Mouse (Mus musculus) embryonic stem cell, embryonic (primary cell): ENCODE data around the gene Mettl1.

ENCODE experiments used
- CTCF ChIA-PET, 4 experiments: fragments of 300-600 bp in 2 of 4; fragments of 350-600 bp in 2 of 4; sonication (Branson Sonifier 250); formaldehyde crosslinking; loops; one replicate each; lab custom pipeline; 2022; ENCODE audit warnings: inconsistent platforms in 2 of 4; lab: Charles Lee
- POLR2A ChIA-PET, 4 experiments: fragments of 300-600 bp in 2 of 4; fragments of 350-600 bp in 2 of 4; sonication (Branson Sonifier 250); formaldehyde crosslinking; loops; one replicate each; lab custom pipeline; 2022; ENCODE audit warnings: antibody characterized with exemption in 4 of 4, inconsistent platforms in 1 of 4; lab: Charles Lee

Mettl1 gene

GRCm38 (mm10) chr10:127059174-127059967 is 18.2 kb downstream of the Mettl1 start:
- ChIA-PET CTCF (interaction anchor here (0.6 to 2.4 kb wide), 15 partner anchors 11 to 279 kb away, joined by 3 to 19 read pairs (median 5); partner anchors contain the start of genes Cyp27b1 (in 3 of the 4) and Atp23 (in 1 of the 4)), POLR2A (interaction anchor here in 3 of 4 experiments (0.6 to 2.1 kb wide), 15 partner anchors 10 to 193 kb away, joined by 3 to 12 read pairs (median 4); partner anchors contain the start of genes Eef1akmt3 (in 2 of the 3), Mettl1 (in 2 of the 3) and Cyp27b1 (in 1 of the 3))

DNA sequence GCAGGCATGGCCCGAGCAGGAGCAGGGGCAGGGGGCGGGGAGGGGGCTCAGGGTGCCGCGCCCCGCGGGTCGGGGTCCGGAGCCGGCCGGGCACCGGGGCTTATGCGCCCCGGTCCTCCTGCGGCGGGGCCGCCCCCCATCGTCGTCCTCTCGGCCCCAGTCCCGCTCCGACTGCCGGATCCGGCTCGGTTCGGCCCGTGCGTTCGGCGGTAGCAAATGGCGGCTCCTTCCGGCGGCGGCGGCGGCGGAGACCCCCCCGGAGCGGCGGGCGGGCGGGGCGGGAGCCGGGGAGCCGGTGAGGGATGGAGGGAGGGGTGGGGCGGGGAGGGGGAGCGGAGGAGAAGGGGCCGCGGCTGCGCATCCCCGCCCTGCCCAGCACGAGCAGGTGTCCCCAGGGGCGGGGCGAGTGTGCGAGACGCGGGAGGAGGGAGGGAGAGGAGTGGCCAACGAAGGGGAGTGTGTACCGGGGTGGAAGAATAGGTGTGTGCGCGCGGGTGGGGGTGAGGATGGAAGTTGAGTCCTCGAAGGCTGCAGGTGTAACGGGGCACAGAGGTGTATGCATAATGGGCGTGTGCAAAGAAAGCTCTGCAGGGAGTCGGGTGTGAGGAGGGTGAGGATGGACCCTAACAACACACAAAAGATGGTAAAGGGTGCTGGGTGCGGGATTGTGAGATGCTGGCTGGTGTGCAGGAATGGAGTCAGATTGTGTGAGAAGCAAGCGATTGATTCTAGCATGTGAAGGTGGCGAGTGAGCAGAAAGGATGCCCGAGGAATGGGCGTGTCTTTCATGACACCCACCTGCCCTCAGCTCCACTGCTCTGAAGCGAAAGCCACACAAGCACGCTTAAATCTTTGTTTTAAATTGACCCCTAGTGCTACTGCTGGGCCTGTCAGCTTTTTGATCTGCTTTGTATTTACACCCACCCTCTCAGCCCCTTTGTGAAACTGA is 19.0 kb downstream of the Mettl1 start, which contains the start of gene March9:
TSS of gene March9 (minus strand) at position 217 of the 949 bp plus-strand sequence.
- CTCF ChIA-PET: interaction anchor here in 2 of 4 experiments (0.6 to 2.4 kb wide), 2 partner anchors 12 to 133 kb away, joined by 8 to 19 read pairs; partner anchors contain the start of gene Cyp27b1 (in 1 of the 2)
- POLR2A ChIA-PET: interaction anchor here in 3 of 4 experiments (0.6 to 2.1 kb wide), 13 partner anchors 9 to 1273 kb away, joined by 3 to 5 read pairs (median 3); partner anchors contain the start of genes Agap2 (in 1 of the 3), Cyp27b1 (in 1 of the 3), Eef1akmt3 (in 1 of the 3) and Mettl1 (in 1 of the 3)

GRCm38 (mm10) chr10:127061085-127061484 is 19.9 kb downstream of the Mettl1 start:
- ChIA-PET CTCF (no interaction called here), POLR2A (interaction anchor here in 3 of 4 experiments (0.5 to 1.5 kb wide), 10 partner anchors 8 to 231 kb away, joined by 3 read pairs; partner anchors contain the start of gene Agap2 (in 1 of the 3))

- CTCF ChIA-PET: no interaction called here
Observed at GRCm38 (mm10) chr10:127061513-127061912, 20.3 kb downstream of the Mettl1 start.

DNA sequence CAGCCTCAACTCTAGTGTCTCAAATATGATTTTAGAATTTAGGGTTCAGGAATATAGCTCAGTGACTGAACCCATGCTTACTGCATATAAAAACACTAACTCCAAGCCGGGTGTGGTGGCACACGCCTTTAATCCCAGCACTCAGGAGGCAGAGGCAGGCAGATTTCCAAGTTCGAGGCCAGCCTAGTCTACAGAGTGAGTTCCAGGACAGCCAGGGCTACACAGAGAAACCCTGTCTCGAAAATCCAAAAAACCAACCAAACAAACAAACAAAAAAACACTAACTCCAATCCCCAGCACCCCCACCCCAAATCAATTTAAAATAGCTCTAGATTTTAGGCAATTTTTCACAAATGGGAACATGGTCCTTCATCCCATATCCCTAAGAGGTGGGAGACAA is 20.9 kb downstream of the Mettl1 start:
- POLR2A ChIA-PET: interaction anchor here in 3 of 4 experiments (0.6 to 3.9 kb wide), 8 partner anchors 13 to 228 kb away, joined by 3 to 25 read pairs (median 6); partner anchors contain the start of genes Agap2 (in 1 of the 3), Eef1akmt3 (in 1 of the 3) and Mettl1 (in 1 of the 3)

More at GRCm38 (mm10) chr10:127061513-127061912, 20.3 kb downstream of the Mettl1 start:
- POLR2A ChIA-PET: interaction anchor here in 3 of 4 experiments (0.5 to 3.9 kb wide), 11 partner anchors 11 to 229 kb away, joined by 3 to 25 read pairs (median 3); partner anchors contain the start of genes Eef1akmt3 (in 1 of the 3) and Mettl1 (in 1 of the 3)

GRCm38 (mm10) chr10:127062503-127062902 is 21.3 kb downstream of the Mettl1 start:
- ChIA-PET POLR2A (interaction anchor here in 3 of 4 experiments (0.7 to 3.9 kb wide), 22 partner anchors 12 to 277 kb away, joined by 3 to 25 read pairs (median 6); partner anchors contain the start of genes Agap2 (in 3 of the 3), Eef1akmt3 (in 3 of the 3), Mettl1 (in 3 of the 3) and Cyp27b1 (in 1 of the 3)), CTCF (interaction anchor here in 2 of 4 experiments (0.7 to 1.3 kb wide), 6 partner anchors 21 to 277 kb away, joined by 3 to 4 read pairs (median 3); partner anchors contain the start of genes Eef1akmt3 (in 1 of the 2) and Mettl1 (in 1 of the 2))

More for the DNA sequence above, 20.9 kb downstream of the Mettl1 start:
- CTCF ChIA-PET: interaction anchor here in 1 of 4 experiments (0.7 kb wide), 1 partner anchor 154 kb away, joined by 3 read pairs; no protein-coding TSS in a partner anchor

DNA sequence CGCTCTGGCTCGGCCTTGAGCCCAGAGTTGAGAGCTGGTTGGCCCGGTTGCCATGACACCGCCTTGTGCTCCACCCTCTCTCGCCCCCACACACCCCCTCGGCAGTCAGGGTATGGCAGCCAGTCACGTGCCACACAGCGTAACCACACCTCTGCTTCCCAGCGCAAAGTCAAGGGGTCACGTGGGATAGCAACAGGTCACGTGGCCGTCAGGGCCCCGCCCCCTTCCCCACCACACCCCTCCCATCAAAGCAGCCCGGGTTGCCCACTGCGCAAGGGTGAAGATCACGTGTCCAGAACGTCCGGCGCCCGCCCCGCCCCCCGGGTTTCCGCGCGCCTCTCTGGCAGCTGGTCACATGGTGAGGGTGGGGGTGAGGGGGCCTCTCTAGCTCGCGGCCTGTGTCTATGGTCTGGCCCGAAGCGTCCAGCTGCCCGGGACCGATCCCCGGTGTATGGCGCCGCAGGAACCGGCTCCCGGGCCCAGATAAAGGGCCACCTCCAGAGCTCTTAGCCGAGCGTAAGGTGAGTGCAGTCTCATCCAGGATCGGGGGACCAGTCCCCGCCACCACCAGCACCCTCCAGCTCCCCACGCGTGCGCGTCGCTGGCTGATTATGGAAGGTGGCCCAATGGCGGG is 22.1 kb downstream of the Mettl1 start, which contains the start of gene Cdk4:
TSS of gene Cdk4 (plus strand) at position 296 of the 634 bp plus-strand sequence.
- CTCF ChIA-PET: interaction anchor here in 3 of 4 experiments (0.5 to 1.3 kb wide), 12 partner anchors 12 to 666 kb away, joined by 3 to 9 read pairs (median 4); partner anchors contain the start of genes Agap2 (in 1 of the 3), B4galnt1 (in 1 of the 3), Eef1akmt3 (in 1 of the 3) and Mettl1 (in 1 of the 3)
- POLR2A ChIA-PET: interaction anchor here (0.6 to 3.9 kb wide), 45 partner anchors 9 to 1699 kb away, joined by 3 to 25 read pairs (median 4); partner anchors contain the start of genes Agap2 (in 3 of the 4), Cyp27b1 (in 3 of the 4), Eef1akmt3 (in 3 of the 4) and Mettl1 (in 2 of the 4)

DNA sequence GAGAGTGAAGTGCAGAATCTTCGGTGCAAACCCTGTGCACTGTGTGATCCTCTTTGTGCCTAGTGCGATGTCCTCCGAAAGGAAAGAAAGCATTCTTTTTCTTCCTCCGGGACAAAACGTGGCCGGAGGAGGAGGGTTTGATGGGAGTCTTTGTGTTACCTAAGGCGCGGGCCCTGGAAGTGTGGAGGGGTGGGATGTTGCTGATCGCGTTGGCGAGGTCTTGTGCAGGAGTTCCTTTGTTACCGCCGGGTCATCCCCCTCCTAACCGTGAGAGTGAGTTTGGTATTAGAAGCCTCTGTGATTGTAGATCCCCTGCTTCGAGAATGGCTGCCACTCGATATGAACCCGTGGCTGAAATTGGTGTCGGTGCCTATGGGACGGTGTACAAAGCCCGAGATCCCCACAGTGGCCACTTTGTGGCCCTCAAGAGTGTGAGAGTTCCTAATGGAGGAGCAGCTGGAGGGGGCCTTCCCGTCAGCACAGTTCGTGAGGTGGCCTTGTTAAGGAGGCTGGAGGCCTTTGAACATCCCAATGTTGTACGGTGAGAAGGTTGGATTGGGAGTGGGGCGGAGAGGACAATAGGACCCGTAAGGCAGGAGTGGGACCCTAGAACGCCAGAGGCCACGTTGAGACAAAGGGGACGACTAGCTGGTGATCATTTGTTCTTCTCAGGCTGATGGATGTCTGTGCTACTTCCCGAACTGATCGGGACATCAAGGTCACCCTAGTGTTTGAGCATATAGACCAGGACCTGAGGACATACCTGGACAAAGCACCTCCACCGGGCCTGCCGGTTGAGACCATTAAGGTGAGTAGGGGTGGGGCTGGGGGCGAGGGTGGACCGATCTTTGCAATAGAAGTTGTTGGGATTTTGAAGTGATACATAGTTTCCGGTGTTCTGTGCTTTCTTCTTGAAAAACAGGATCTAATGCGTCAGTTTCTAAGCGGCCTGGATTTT is 23.0 kb downstream of the Mettl1 start:
- ChIA-PET CTCF (interaction anchor here in 3 of 4 experiments (0.6 to 1.3 kb wide), 10 partner anchors 11 to 667 kb away, joined by 3 to 9 read pairs (median 4); partner anchors contain the start of genes Agap2 (in 1 of the 3) and B4galnt1 (in 1 of the 3)), POLR2A (interaction anchor here (0.6 to 3.9 kb wide), 50 partner anchors 8 to 1698 kb away, joined by 3 to 25 read pairs (median 4); partner anchors contain the start of genes Agap2 (in 3 of the 4), Eef1akmt3 (in 3 of the 4), Cyp27b1 (in 2 of the 4) and Mettl1 (in 2 of the 4))

- CTCF ChIA-PET: interaction anchor here in 2 of 4 experiments (0.5 to 0.7 kb wide), 2 partner anchors 9 to 109 kb away, joined by 3 to 5 read pairs; partner anchors contain the start of gene Agap2 (in 1 of the 2)
Observed at GRCm38 (mm10) chr10:127065981-127066380, 24.8 kb downstream of the Mettl1 start.

DNA sequence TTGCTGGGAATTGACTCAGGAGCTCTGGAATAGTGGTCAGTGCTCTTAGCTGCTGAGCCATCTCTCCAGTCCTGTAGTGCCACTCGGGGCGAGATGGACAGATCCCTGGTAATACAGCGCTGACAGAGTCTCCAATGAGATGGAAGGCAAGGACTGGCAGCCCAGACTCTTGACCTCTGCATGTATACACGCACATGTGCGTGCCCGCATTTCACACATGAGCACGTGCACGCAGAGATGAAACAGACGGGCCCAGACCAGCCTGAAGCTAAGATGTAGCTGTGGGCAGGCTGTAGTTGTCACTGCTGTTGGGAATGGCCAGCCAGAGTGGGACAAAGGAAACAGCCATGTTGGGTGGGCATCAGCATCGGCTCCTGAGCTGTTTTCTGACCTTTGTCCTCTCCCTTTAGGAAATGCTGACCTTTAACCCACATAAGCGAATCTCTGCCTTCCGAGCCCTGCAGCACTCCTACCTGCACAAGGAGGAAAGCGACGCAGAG is 25.4 kb downstream of the Mettl1 start:
- ChIA-PET POLR2A (interaction anchor here in 3 of 4 experiments (0.6 to 2.6 kb wide), 19 partner anchors 8 to 415 kb away, joined by 3 to 10 read pairs (median 3); partner anchors contain the start of genes Eef1akmt3 (in 1 of the 3), Mettl1 (in 1 of the 3) and Os9 (in 1 of the 3)), CTCF (interaction anchor here in 3 of 4 experiments (0.5 to 0.9 kb wide), 4 partner anchors 9 to 318 kb away, joined by 3 to 5 read pairs (median 3); partner anchors contain the start of gene Agap2 (in 1 of the 3))

More at GRCm38 (mm10) chr10:127065981-127066380, 24.8 kb downstream of the Mettl1 start:
- POLR2A ChIA-PET: interaction anchor here in 2 of 4 experiments (0.8 to 2.6 kb wide), 12 partner anchors 8 to 272 kb away, joined by 3 to 10 read pairs (median 3); partner anchors contain the start of genes Eef1akmt3 (in 1 of the 2), Mettl1 (in 1 of the 2) and Os9 (in 1 of the 2)

GRCm38 (mm10) chr10:127068360-127069038 is 27.3 kb downstream of the Mettl1 start:
- ChIA-PET POLR2A (interaction anchor here in 3 of 4 experiments (0.6 to 4.0 kb wide), 13 partner anchors 8 to 283 kb away, joined by 3 to 24 read pairs (median 3); partner anchors contain the start of gene Cyp27b1 (in 1 of the 3)), CTCF (no interaction called here)

- CTCF ChIA-PET: interaction anchor here in 3 of 4 experiments (0.5 to 0.6 kb wide), 4 partner anchors 127 to 323 kb away, joined by 3 to 7 read pairs (median 4); no protein-coding TSS in a partner anchor
Observed at GRCm38 (mm10) chr10:127069281-127070189, 28.3 kb downstream of the Mettl1 start.

More at GRCm38 (mm10) chr10:127069281-127070189, 28.3 kb downstream of the Mettl1 start:
- POLR2A ChIA-PET: interaction anchor here in 3 of 4 experiments (0.6 to 4.0 kb wide), 30 partner anchors 9 to 300 kb away, joined by 3 to 24 read pairs (median 3); partner anchors contain the start of genes Os9 (in 2 of the 3), B4galnt1 (in 1 of the 3), Cyp27b1 (in 1 of the 3) and March9 (in 1 of the 3)
